Mouse (Mus musculus) bone marrow, adult 2 months (tissue): Measurements from ENCODE around the gene Rsph6a.

ENCODE experiments used
- CTCF ChIP-seq: fragments of 200-500 bp; IDR thresholded peaks from 2 replicates; pipeline ENCODE4 v1.5.1; 2011; ENCODE audit warnings: low read length, control low read depth; ENCODE audit not compliant: control insufficient read depth, insufficient read depth
- POLR2A ChIP-seq: fragments of 200-500 bp; IDR thresholded peaks from 2 replicates; pipeline ENCODE4 v1.6.1; 2011; ENCODE audit warnings: low read depth, mild to moderate bottlenecking, control low read depth, low read length, borderline replicate concordance; ENCODE audit not compliant: control insufficient read depth

- TF ChIP-seq CTCF = no peak
- no peak for TF ChIP-seq POLR2A
These were observed 22.8 kb upstream of the Rsph6a start for GRCm38 (mm10) chr7:19031641-19032040.
